Mouse (Mus musculus): ENCODE results near the gene Olfr318.
"Not testable (repeated sequence)": the region's sequence is repeated elsewhere in the genome, so short reads cannot be mapped to it uniquely, and the experiment has no call there.

The Olfr318 gene

GRCm38 (mm10) chr11:58723914-58724313 lies at the start of gene Olfr318:
Olfr318 (minus strand) TSS chr11:58724014.
- DNase-seq: no peak

DNA sequence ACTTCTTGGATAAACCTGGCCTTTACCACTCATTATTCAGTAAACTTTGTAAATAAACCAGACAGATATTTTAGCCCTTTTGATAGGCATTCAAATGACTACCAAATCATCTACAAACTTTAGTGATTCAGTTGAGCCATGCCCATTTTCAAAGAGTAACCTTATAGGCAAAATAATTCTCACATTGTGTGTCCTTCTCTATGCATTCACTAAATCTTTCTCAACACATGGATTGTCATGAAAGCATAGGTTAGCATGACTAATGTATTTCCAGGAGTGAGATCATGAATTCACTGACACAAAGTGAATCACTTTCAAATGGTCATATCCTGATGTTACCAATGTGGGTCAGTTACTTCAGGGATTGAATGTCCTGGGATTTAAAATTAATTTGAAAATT lies 49.1 kb upstream of the Olfr318 start, which contains the start of gene Olfr315:
Olfr315 (plus strand) TSS at position 301 of the 400 bp plus-strand sequence.
- DNase-seq: no peak

- no peak for DNase-seq
Observed at GRCm38 (mm10) chr11:58752434-58752833, 28.6 kb upstream of the Olfr318 start, which contains the start of gene Olfr316. Olfr316 (plus strand) TSS chr11:58752734.

GRCm38 (mm10) chr11:58751096-58751495 lies 27.3 kb upstream of the Olfr318 start:
- peak in 1 of 2 experiments; percentile 15 for DNase-seq

DNA sequence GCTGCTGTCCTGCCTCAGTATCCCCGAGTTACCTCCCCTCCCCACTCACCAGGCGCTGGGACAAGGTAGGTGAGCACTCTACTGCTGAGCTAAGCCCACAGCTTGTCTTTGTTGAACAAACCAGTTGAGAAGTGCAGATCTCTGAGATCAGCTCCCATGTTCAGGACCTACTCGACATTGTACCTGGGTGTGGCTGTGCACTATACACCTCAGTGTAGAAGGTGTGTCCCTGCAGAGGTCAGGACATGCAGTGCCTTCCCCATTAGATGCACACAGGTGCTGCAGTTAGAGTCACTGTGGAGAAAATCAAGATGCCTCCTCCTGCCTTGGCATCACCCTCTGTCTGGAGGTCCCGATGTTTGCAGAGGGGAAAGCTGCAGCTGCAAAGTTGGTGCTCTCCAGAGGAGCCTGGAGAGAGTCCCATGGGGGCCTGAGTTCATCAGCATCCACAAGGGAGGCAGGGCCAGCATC lies 15.0 kb upstream of the Olfr318 start, which contains the start of gene Olfr317:
Olfr317 (minus strand) TSS at position 421 of the 471 bp plus-strand sequence.
- no peak for DNase-seq

- DNase-seq: no peak
Observed at GRCm38 (mm10) chr11:58733372-58733771, 9.6 kb upstream of the Olfr318 start.

DNA sequence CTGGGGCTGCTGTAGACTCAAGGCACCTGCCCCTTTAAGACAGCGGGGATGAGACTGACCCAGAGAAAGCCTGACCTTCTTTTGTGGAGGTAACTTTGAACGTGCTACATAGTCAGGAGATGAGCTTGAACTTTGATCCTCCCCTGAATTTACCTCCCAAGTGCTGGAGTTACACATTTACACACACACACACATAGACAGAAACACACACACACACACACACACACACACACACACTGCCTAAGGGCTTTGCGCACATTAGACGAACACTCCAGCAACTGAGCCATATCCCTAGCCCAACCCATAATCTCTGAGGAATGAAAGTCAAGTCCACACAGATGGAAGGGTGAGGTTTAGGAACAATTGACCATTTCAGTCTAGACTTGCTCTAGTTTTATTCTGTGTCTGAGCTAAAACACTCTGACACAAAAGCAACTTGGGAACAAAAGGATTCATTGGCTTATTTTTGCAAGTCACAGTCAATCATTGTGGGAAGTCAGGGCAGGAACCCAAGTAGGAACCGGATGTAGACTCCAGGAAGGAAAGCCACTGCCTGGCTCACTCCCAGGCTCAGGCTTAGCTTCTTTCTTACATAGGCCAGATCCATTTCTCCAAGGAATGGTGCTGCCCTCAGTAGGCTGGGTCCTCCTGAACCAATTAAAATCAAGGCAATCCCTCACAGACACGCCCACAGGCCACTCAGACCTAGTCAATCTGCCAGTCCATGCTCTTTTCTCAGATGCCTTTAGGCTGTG lies 4.3 kb upstream of the Olfr318 start:
- DNase-seq: not testable (repeated sequence)

DNA sequence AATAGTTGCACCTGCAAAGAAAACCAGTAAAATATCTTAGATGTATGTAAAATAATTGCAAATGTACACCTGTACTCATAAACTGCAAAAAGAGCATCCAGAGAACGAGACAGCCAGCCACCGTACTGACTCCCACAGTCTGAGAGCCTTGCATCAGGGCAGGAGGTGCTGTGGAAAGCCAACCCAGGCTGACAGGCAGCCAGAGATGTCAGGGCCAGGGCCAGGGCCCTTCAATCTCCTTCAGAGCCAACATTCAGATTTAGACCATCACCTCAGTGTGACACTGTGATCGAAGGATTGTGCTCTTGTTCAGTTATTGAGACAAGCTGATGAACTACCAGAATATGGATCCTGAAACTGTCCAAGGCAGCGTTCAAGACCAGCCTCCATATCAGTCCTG lies 4.1 kb downstream of the Olfr318 start:
- DNase-seq: no peak

- DNase-seq: not testable (repeated sequence)
Observed at GRCm38 (mm10) chr11:58717723-58718122, 6.1 kb downstream of the Olfr318 start.

DNA sequence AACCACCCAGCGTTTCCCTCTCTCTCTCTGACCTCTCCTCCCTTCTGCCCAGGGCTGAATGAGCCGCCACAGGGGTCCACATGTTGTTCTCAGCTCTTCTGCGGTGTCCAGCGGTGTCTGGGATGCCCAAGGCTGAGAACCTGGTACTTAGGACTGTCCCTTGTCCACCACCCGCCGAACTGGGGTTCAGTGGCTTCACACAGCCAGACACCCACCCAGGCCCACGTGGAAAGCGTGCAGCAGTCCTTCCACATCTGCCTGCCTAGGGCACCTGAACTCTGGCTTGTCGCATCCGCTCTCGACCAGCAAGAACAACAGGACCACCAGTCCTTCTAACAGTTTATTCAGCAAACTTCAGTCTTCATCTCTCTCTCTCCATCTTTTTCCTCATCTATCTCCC lies 14.7 kb downstream of the Olfr318 start:
- no peak for DNase-seq

DNA sequence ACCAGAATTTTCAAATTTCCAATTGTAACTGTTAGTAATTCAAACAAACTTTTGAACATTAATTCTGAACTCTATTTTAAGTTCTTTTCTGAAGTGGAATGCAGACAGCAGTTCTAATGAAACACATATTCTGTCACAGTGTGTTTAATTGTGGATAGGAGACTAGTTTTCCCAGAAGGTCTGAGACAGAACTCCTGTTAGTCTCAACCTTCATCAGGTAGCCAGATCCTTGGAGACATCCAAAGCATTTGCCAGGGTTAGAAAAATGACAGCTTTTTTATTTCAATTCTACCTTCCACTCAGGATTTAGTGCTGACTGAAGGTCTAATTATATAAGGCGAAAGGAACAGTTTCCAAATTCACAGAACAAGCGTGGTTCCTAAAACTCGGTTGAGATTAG lies 25.0 kb downstream of the Olfr318 start, which contains the start of gene Olfr319:
Olfr319 (plus strand) TSS at position 301 of the 400 bp plus-strand sequence.
- DNase-seq: no peak

GRCm38 (mm10) chr11:58680799-58681198 lies 43.0 kb downstream of the Olfr318 start, which contains the start of gene Olfr320:
Olfr320 (plus strand) TSS chr11:58681099.
- DNase-seq: no peak

- no peak for DNase-seq
Observed at GRCm38 (mm10) chr11:58671825-58672224, 52.0 kb downstream of the Olfr318 start.

- DNase-seq: no peak
Observed at GRCm38 (mm10) chr11:58669252-58669651, 54.6 kb downstream of the Olfr318 start.

Measured in thymus, postnatal 36 days (tissue).